Mouse (Mus musculus): ENCODE measurements at regions not wholly inside any gene's neighbourhood (a gene's known extent, or its start where the extent isn't known, plus 50 kb on each side); places are given as distances from the start of the nearest gene placed in this dataset.
"Not testable (repeated sequence)": the region's sequence is repeated elsewhere in the genome, so short reads cannot be mapped to it uniquely, and the experiment has no call there.

DNA sequence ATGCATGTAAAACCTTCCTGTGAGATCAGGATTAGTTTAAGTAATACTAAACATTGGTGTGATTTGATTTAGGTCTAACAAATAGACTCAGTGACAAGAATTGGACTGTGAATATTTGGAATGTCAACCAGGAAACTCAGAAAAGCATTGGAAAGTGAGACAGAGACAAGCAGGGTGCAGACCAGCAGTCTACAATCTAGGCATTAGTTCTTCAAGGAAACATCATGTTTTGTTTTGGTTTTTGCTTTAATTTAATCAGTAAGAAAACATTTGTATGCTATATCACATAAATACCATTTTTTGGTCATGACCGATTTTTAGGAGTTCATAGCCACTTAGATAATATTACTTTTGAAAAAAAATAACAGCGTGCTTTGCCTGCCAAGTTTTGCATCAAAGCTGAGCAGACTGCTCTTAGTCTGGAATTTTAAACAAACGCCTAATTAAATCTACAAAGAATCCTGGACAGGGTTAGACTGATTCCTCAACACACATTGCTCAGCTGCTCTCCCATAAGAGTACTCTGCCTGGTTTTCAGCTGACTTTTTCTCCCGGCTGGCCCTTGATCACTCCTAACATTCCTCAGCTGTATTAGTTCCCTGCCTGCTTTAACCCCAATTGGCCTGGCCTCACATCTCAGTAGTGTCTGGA lies 396.5 kb upstream of the Kcnh7 start:
- Histone ChIP-seq H3K9ac (no peak overlapping the region), H3K27ac (replicated peaks) (no peak overlapping the region), H3K27me3 (no peaks in the 10 kb centered on the region), H3K4me2 (no peak overlapping the region), H3K4me1 (replicated peaks) (no peaks in the 10 kb centered on the region), H3K9me3 (no peaks in the 10 kb centered on the region), H3K4me3 (no peak overlapping the region), H3K36me3 (no peaks in the 10 kb centered on the region)
- 74% methylated on average over 4 of the region's 4 CpGs for WGBS
- no peak for ATAC-seq (ENCODE audit: low FRiP score, low read depth)

DNA sequence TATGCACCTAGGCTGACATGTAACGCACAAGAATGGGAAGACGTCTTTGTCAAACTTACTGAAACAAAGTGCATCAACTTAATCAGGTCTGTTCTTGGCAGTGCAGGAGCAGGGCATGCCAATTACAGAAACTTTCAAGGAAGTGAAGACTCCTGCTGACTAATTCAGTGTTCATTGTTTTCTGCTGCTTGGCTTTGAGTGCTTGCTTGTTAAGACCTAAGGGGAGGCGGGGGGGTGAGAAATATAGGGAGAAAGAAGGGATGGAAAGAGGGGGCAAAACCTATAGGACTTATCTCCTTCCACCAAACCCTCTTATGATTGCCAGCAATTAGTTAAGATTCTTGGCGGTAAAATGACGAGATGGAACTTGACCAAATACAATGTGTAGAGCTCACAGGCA lies 391.1 kb upstream of the Kcnh7 start:
- no peak for ATAC-seq (ENCODE audit: low FRiP score, low read depth)
- H3K27me3 ChIP-seq, result no peaks in the 10 kb centered on the region
- H3K27ac ChIP-seq (replicated peaks), result no peak overlapping the region
- no peaks in the 10 kb centered on the region for H3K36me3 ChIP-seq
- no peak overlapping the region for H3K9ac ChIP-seq
- 37% methylated on average over 5 of the region's 5 CpGs for WGBS
- H3K4me1 ChIP-seq (replicated peaks), result no peaks in the 10 kb centered on the region
- no peaks in the 10 kb centered on the region for H3K9me3 ChIP-seq
- H3K4me3 ChIP-seq, result no peak overlapping the region
- H3K4me2 ChIP-seq, result no peak overlapping the region

DNA sequence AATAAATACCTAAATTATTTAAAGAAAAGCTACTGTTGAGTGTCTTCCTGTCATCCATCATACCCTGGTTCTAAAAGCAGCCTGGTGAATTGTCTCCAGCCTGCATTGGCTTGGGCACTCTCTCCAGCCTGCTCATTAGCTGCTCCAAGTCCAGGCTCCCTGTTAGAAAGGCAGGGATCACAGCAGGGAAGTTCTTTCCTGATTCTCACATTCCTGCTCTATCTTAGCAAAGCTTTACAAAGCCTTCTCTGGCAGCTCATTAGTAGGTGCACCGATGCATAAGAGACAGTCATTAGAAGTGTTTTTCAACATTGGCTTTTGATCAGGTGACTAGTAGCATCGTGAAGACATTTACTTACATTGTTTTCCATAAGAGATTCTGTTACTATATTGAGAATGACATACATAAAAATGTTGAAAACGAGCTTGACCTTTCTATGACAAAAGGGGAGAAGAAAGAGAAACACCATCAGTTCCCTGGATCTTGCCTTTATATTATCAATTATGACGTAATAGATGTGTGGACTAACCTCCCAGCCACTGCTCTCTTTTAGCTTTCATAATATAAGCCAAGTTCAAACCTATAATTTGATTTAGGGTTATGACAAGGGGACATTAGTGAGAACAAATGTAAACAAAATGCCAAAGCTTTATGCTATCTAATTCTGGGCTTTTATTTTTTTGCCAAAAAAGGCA lies 390.1 kb upstream of the Kcnh7 start:
- H3K4me3 ChIP-seq, result no peak overlapping the region
- no peak overlapping the region for H3K4me2 ChIP-seq
- H3K27me3 ChIP-seq, result no peaks in the 10 kb centered on the region
- H3K36me3 ChIP-seq, result no peaks in the 10 kb centered on the region
- H3K4me1 ChIP-seq (replicated peaks), result no peaks in the 10 kb centered on the region
- H3K27ac ChIP-seq (replicated peaks), result no peak overlapping the region
- 0 out of 2 replicates have a peak, but pooled peaks cover 4% of the 10 kb centered on the region for H3K9me3 ChIP-seq
- ATAC-seq (ENCODE audit: low FRiP score, low read depth), result no peak
- whole genome bisulfite sequencing, result 16% methylated on average over 4 of the region's 4 CpGs
- H3K9ac ChIP-seq, result no peak overlapping the region

DNA sequence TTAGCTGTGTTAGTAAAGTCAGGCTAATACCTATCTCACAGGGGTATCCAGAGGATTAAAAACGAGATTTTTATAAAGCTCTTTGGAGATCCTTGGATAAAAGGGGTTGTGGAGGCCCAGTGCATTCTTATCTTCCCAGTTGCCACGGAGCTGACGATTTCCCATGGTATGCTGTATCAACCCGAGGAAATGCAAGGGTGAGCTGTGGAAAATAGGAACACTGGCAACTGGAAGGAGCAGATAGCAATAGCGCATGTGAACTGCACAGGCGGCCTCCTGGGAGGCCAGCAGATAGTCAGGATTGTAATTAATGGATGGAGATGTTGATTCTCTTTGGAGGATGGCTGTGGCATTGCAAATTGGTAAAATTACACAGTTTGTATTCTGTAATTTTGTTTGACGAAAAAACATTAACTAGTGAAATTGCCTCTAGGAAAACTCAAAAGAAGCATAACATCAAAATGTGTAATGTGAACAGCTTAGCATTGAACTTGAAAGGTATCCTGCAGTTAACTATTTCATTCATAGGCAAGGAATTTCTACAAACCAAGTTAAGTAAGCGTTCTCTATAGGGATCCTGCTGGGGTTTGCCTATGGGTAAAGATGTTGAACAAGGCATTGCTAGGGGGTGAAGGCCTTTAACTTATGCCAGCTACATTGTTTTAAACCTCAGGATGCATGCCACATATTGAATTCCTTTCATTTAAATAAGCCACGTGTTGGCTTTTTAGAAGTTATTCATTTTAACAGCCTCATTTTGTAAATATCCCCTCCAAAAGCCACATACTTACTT lies 389.1 kb upstream of the Kcnh7 start:
- Histone ChIP-seq H3K9me3 (0 out of 2 replicates have a peak, but pooled peaks cover 4% of the 10 kb centered on the region), H3K36me3 (no peaks in the 10 kb centered on the region), H3K4me1 (replicated peaks) (no peaks in the 10 kb centered on the region), H3K27ac (replicated peaks) (no peak overlapping the region), H3K4me3 (no peak overlapping the region), H3K9ac (no peak overlapping the region), H3K4me2 (no peak overlapping the region), H3K27me3 (no peaks in the 10 kb centered on the region)
- WGBS, result 19% methylated on average over 9 of the region's 9 CpGs
- ATAC-seq (ENCODE audit: low FRiP score, low read depth), result no peak

DNA sequence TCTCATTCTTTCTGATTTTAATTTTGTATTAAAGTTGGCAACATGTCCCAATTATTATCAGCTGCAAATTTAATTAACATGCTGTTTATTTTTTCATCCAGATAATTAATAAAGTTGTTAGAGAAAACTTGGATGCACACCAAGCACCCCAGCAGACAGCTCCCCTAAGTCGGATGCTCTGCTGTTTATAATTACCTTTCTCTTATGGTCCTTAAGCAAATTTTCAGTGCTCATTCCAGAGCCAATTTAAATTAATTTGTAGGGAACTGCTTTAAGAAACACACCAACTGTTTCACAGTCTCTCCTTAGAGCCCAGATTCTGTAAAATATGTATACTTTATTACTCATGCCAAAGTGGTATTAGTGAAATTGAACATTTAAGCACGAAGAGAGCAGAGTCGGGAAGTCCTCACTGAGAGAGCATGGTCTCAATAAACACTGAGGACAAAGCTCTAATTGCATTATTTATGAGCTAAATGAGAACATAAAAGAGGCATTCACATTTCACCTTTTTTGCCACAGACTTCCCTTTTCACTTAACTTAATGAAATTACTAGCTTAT lies 372.9 kb upstream of the Kcnh7 start:
- no peak for ATAC-seq (ENCODE audit: low FRiP score, low read depth)
- Histone ChIP-seq H3K4me1 (replicated peaks) (no peaks in the 10 kb centered on the region), H3K27me3 (no peaks in the 10 kb centered on the region), H3K4me3 (no peak overlapping the region), H3K9ac (no peak overlapping the region), H3K4me2 (no peak overlapping the region), H3K36me3 (no peaks in the 10 kb centered on the region), H3K27ac (replicated peaks) (no peak overlapping the region), H3K9me3 (no peaks in the 10 kb centered on the region)
- 53% methylated on average over 3 of the region's 3 CpGs for WGBS

DNA sequence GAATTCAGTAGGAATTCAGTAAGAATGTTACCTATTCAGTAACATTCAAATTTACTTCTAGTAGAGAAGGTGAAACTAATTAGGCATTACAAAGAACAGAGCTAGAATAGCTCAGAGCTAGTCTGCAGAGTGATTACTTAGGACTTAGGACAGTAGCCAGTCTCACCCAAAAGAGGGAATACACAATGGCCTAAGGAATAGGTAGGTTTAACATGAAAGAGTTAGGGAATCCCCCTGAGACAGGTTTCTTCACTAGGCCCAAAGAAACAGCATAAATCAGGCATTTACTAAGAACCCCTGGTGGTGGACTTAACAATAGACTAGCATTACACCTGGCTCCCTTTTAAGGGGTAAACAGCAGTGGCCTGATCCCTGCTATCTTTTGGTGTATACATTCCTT lies 357.7 kb upstream of the Kcnh7 start:
- H3K27me3 ChIP-seq; H3K4me1 ChIP-seq (replicated peaks); H3K27ac ChIP-seq (replicated peaks); H3K4me3 ChIP-seq; H3K9me3 ChIP-seq; H3K4me2 ChIP-seq; H3K9ac ChIP-seq; ATAC-seq (ENCODE audit: low FRiP score, low read depth); H3K36me3 ChIP-seq: not testable (repeated sequence)

DNA sequence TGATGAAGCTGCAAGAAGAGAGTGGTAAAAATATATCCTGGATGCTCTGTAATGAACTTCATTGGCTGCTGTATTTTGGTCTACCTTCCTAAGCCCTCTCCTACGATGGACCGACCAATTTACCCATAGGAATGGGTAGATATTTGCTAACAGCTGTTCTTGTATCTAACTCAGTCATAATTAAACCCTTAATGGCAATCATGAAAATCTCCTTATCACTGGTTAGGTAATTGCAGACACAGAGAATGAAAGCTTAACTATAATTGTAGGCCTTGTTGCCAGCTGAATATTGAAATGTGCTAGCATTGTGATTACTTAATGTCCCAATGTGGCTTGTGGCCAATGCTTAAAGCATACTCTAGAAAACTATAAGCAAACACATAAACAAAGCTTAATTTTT lies 334.4 kb upstream of the Kcnh7 start:
- no peak overlapping the region for H3K9ac ChIP-seq
- WGBS, result 83% methylated on average over 2 of the region's 2 CpGs
- H3K9me3 ChIP-seq, result no peaks in the 10 kb centered on the region
- H3K27me3 ChIP-seq, result no peaks in the 10 kb centered on the region
- H3K4me2 ChIP-seq, result no peak overlapping the region
- H3K4me3 ChIP-seq, result no peak overlapping the region
- H3K27ac ChIP-seq (replicated peaks), result no peak overlapping the region
- H3K36me3 ChIP-seq, result no peaks in the 10 kb centered on the region
- no peaks in the 10 kb centered on the region for H3K4me1 ChIP-seq (replicated peaks)
- no peak for ATAC-seq (ENCODE audit: low FRiP score, low read depth)

DNA sequence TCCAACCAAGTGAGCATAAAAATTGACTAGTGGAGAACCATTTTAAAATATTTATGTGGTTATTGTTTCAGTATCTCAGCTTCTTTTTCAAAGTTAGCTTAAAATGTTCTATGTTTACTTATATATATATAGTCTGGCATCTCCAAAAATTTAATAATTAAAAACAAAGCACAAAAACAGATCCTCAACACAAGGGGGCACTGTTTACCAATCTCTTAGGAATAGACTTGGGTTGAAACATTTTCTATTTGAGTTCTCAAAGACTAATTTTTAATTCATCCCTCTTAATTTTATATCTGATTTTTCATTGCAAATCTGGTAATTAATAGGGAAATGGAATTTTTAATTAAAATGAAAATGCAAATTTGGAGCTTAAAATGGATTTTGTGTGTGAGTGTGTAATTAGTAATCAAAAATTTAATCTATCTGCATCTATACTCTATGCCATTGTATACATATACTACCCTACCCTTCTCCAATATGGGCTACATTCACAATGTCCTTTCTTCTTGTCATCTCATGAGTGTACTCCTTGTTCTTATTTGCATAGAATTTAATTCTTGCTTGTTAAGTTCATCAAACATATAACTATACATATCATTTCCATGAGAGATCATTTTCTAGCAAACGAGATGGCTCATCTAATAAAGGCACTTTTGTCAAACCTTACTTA lies 329.6 kb upstream of the Kcnh7 start:
- Histone ChIP-seq H3K27me3 (no peaks in the 10 kb centered on the region), H3K9me3 (no peaks in the 10 kb centered on the region), H3K9ac (no peak overlapping the region), H3K4me1 (replicated peaks) (no peaks in the 10 kb centered on the region), H3K27ac (replicated peaks) (no peak overlapping the region), H3K4me3 (no peak overlapping the region), H3K36me3 (no peaks in the 10 kb centered on the region), H3K4me2 (no peak overlapping the region)
- ATAC-seq (ENCODE audit: low FRiP score, low read depth), result no peak
- 77% methylated on average over 1 of the region's 1 CpGs for WGBS

DNA sequence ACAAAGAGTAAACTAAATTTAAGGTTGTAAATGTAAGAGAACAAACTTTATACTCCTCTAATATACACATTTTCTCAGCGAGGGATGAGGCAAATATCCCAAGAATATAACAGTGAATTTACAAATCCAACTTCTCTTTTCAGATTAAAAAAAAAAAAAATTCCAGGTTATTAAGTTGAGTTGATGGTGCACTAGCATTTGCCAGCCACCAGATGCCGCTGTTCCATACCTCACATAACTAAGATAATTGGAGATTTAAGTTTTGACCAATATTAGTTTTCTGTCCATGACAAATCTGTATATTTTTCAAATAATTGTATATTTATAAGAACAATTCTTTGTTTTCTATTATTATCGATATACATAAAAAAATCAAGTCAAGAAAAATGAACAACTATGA lies 319.9 kb upstream of the Kcnh7 start:
- Histone ChIP-seq H3K4me1 (replicated peaks) (no peaks in the 10 kb centered on the region), H3K27me3 (no peaks in the 10 kb centered on the region), H3K27ac (replicated peaks) (no peak overlapping the region), H3K36me3 (no peaks in the 10 kb centered on the region), H3K4me2 (no peak overlapping the region), H3K9me3 (no peaks in the 10 kb centered on the region), H3K9ac (no peak overlapping the region), H3K4me3 (no peak overlapping the region)
- ATAC-seq (ENCODE audit: low FRiP score, low read depth), result no peak
- WGBS, result 10% methylated on average over 3 of the region's 3 CpGs

DNA sequence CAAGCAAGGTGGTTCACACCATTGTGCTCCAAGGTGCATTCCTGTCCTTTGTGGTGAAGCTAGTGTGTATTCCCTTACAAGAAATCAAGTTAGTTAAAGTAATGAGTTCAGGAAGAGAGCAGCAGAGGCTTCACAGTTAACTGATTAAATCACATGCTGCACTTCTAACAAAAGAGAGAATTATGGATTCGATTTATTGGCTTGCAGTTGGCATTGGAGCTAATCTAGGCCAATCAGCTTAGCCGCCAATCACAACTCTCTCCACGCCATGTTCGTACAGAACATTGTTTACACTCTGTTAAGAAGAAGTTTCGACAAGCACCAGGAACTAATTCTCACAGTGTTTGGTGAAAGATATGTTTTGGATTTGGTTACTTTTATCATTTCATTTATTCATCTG lies 292.3 kb upstream of the Kcnh7 start:
- H3K9me3 ChIP-seq, result no peaks in the 10 kb centered on the region
- no peak overlapping the region for H3K27ac ChIP-seq (replicated peaks)
- WGBS, result 79% methylated on average over 5 of the region's 5 CpGs
- H3K9ac ChIP-seq, result no peak overlapping the region
- no peaks in the 10 kb centered on the region for H3K36me3 ChIP-seq
- no peaks in the 10 kb centered on the region for H3K4me1 ChIP-seq (replicated peaks)
- ATAC-seq (ENCODE audit: low FRiP score, low read depth), result no peak
- H3K4me3 ChIP-seq, result no peak overlapping the region
- no peaks in the 10 kb centered on the region for H3K27me3 ChIP-seq
- H3K4me2 ChIP-seq, result no peak overlapping the region

DNA sequence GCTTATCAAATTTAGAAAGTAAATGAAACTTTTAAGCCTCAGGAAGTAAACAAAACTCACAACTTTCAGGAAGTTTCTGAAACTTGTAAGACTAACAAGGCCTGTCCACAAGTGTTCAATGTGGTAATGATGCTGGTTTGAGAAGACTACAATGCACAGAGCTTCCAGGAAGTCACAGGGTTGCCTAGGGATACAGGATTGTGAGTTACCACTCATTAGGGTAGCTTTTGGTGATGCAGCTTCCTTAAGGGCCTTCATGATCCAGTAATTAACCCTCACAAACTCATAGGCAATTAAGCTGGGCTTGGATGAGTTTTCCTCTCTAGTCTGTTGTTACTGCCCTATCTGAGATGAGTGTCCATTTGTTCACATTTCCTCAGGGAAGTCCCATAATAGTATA lies 291.2 kb upstream of the Kcnh7 start:
- Histone ChIP-seq H3K4me2 (no peak overlapping the region), H3K27me3 (no peaks in the 10 kb centered on the region), H3K4me3 (no peak overlapping the region), H3K27ac (replicated peaks) (no peak overlapping the region), H3K4me1 (replicated peaks) (no peaks in the 10 kb centered on the region), H3K9ac (no peak overlapping the region), H3K36me3 (no peaks in the 10 kb centered on the region), H3K9me3 (no peaks in the 10 kb centered on the region)
- ATAC-seq (ENCODE audit: low FRiP score, low read depth), result no peak

DNA sequence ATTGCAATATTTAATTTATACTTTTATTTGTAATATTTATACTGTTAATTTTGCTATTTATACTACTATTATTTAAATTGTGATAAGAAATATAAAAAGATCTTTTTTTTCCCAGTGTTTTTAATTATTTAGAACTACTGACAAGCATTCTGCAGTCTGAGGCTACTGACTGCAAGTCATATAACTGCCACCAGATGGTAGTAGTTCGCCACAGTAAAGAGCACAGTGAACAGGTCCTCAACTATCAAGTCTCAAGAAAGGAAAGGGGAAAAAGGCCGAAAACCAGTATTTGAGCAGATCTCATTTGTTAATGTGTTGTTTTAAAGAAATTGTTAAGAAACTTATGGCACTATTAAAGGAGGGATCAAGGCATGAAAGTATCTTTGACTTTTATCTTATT lies 289.6 kb upstream of the Kcnh7 start:
- H3K27ac ChIP-seq (replicated peaks), result no peak overlapping the region
- ATAC-seq (ENCODE audit: low FRiP score, low read depth), result no peak
- no peaks in the 10 kb centered on the region for H3K4me1 ChIP-seq (replicated peaks)
- 17% methylated on average over 2 of the region's 2 CpGs for WGBS
- no peak overlapping the region for H3K4me2 ChIP-seq
- H3K36me3 ChIP-seq, result no peaks in the 10 kb centered on the region
- no peaks in the 10 kb centered on the region for H3K27me3 ChIP-seq
- H3K9ac ChIP-seq, result no peak overlapping the region
- H3K9me3 ChIP-seq, result no peaks in the 10 kb centered on the region
- no peak overlapping the region for H3K4me3 ChIP-seq

Data from hindbrain, embryonic 15.5 days (tissue).